Mouse (Mus musculus) layer of hippocampus, adult 18-20 months (tissue): ENCODE data around the gene Clns1a. TPM values are rescaled to one million over a fixed set of nuclear protein-coding genes. Genes with fewer than 3 reads are reported as not detected.

Experiments
- DNase-seq, 2 experiments: peaks; one replicate each; pipeline ENCODE4 v3.0.0; 2022; ENCODE audit warnings: low spot score in 2 of 2
- total RNA-seq, 2 experiments: library from RNA; stranded (reverse); gene quantifications; 2 replicates each; pipeline ENCODE4 v1.2.3; 2021

Gene Clns1a
- total RNA-seq, 2 experiments from 2014 or later = 90.6 to 97.5 TPM

DNA sequence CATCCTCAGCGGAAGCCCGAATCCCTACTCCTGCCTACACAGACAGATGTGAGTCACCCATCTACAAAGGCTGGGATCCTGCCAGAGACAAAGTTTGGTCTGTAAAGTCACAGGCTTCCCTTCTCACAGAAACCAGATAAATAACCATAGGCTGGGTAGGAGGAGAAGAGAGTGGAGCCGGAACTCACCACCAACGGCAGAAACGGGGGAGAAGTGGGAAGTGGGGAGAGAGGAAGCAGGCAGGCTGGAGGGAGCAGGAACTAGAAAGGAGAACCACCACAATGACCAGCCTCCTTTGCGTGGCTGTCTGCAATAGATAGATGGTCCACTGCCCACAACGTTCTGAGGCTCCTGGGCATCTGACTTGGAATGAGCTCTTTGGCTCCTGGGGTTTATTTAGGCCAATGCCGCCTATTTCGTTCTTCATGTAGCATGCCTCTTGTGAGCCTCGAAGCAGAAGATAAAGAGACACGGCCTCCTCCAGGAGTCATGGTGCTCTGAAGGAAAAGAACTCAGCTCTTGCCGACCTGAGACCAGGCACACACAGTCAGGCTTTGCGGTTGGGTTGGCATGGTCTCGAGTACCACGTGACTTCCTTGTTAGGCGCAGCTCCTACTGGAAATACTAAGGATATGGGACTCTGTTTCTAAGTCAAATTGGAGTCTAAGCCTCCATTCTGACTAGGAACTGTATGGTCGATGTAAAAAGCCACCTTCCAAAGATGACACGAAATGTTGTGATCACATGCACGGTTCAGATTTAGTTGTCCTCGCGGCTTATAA is 68.9 kb downstream of the Clns1a start:
- peak; percentile 56 for DNase-seq

DNA sequence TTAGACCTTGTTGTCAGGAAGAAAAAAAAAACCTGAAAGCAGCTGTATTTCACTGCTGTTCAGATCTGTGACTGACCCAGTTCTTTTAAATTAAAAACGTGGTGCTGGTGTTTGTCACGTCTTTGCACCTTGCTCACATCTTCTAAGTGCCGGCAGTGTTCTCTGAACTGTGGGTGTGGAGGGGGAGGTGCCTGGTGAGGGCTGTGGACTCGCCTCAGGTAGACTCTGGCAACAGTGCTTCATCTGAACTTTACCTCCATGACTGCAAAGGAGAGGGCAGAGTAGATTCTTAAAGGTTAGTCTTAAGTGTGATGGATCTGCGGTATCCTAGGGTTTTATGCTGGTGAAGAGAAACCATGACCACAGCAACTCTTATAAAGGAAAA is 69.5 kb downstream of the Clns1a start:
- no peak for DNase-seq

DNA sequence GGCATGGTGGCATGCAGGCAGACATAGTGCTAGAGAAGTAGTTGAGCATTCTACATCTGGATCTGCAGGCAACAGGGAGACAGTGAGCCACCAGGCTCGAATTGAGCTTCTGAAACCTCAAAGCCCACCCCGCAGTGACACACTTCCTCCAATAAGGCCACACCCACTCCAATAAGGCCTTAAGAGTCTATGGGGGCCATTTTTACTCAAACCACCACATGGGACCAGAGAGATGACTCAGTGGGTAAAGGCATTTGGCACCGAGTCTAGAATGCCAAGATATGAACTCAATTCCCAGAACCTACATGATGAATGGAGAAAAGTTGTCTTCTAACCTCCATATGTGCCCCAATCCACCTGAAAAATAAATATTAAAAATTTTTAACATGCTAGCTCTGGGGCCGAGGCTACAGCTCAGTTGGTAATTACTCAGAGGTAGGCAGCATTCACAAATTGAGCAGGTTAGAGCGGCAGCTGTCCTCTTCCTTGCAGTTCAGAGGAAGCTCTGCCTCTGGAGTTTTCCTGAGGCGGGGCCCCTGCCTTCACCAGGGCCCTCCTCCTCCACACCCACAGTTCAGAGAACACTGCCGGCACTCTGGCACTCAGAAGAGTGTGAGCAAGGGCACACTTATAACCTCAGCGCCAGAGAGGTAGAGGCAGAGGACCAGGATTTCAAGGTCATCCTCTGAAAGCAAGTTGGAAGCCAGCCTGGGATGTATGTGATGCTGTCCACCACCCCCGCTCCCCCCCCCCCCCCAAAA is 70.2 kb downstream of the Clns1a start:
- DNase-seq = no peak

DNA sequence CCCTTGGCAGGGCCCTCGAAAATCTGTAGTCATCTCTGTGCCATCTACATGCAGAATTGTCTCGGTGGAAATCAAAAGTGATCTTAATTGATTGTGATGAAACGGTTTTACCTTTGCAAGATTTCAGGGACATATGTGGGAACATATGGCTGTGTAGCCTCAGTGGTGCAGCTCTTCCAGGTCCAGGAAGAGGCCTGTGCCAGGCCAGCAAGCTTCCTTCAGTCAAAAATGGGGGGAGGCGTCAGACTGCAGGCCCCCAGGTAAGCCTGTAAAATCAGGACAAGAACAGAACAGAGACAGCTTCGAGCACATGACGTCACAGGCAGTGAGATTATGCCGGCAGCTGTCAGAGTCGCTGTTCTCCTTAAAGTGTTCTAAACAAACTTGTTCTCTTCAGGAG is 71.4 kb downstream of the Clns1a start:
- no peak for DNase-seq

DNA sequence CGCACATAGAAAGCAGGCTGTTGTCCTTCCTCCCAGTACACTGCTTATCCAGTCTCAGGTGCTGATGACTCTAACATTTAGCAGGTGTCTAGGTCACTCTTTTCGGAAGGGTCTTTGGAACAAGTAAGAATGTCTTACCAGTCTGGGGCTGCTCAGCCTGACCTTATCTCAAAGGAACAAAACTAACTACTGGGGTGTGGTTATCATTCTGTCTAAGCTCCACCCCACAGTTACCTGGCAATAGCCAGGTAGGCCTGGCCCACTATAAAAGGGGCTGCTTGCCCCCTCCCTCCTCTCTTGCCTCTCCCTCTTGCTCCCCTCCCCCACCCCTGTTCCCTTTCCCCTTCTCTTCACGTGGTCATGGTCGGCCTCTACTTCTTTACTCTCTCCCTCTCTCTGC is 72.6 kb downstream of the Clns1a start:
- DNase-seq = no peak

Other genes with a start within 250 kb of the Clns1a start
- gene Kctd14, start 245.3 kb upstream of the Clns1a start, total RNA-seq = 1 to 10 TPM; 5.0 to 5.3 TPM
- 10 to 100 TPM; 31.0 to 34.6 TPM for gene Ints4, start 215.7 kb upstream of the Clns1a start, total RNA-seq
- gene Aamdc, start 117.1 kb upstream of the Clns1a start, total RNA-seq = 10 to 100 TPM; 51.7 to 53.4 TPM
- gene Rsf1, start 116.7 kb upstream of the Clns1a start, total RNA-seq = 10 to 100 TPM; 48.5 to 50.1 TPM
- 10 to 100 TPM; 37.2 to 41.8 TPM for gene Aqp11, start 41.7 kb downstream of the Clns1a start, total RNA-seq
- 100 to 1,000 TPM; 215 to 221 TPM for gene Pak1, start 91.9 kb downstream of the Clns1a start, total RNA-seq
- gene Gdpd4, start 223.3 kb downstream of the Clns1a start, total RNA-seq = not detected